Mouse (Mus musculus): ENCODE measurements at regions not wholly inside any gene's neighbourhood (a gene's known extent, or its start where the extent isn't known, plus 50 kb on each side); places are given as distances from the start of the nearest gene placed in this dataset.
A peak's percentile ranks its signal among the peaks of the same experiment; 100 is the strongest.

- DNase-seq (ENCODE audit: low spot score in 2 of 2), result no peak
Observed at GRCm38 (mm10) chr9:60931290-60931689, 136.9 kb downstream of the Uaca start.

GRCm38 (mm10) chr9:60936937-60937336, 142.6 kb downstream of the Uaca start:
- no peak for DNase-seq (ENCODE audit: low spot score in 2 of 2)

- DNase-seq (ENCODE audit: low spot score in 2 of 2), result peak; percentile 68 to 74
Observed at GRCm38 (mm10) chr9:60939858-60940804, 145.8 kb downstream of the Uaca start.

- no peak for DNase-seq (ENCODE audit: low spot score in 2 of 2)
Observed at GRCm38 (mm10) chr9:60947363-60947762, 153.0 kb downstream of the Uaca start.

GRCm38 (mm10) chr9:60948531-60949070, 154.3 kb downstream of the Uaca start:
- DNase-seq (ENCODE audit: low spot score in 2 of 2), result no peak

GRCm38 (mm10) chr9:60950161-60950560, 155.8 kb downstream of the Uaca start:
- no peak for DNase-seq (ENCODE audit: low spot score in 2 of 2)

GRCm38 (mm10) chr9:60951071-60951561, 156.8 kb downstream of the Uaca start:
- DNase-seq (ENCODE audit: low spot score in 2 of 2), result no peak

- no peak for DNase-seq (ENCODE audit: low spot score in 2 of 2)
Observed at GRCm38 (mm10) chr9:60957438-60957837, 163.1 kb downstream of the Uaca start.

- DNase-seq (ENCODE audit: low spot score in 2 of 2), result no peak
Observed at GRCm38 (mm10) chr9:60959537-60959936, 165.2 kb downstream of the Uaca start.

GRCm38 (mm10) chr9:60962086-60962485, 167.7 kb downstream of the Uaca start:
- DNase-seq (ENCODE audit: low spot score in 2 of 2), result no peak

- no peak for DNase-seq (ENCODE audit: low spot score in 2 of 2)
Observed at GRCm38 (mm10) chr9:60965641-60966040, 171.3 kb downstream of the Uaca start.

GRCm38 (mm10) chr9:60968281-60969031, 174.1 kb downstream of the Uaca start:
- DNase-seq (ENCODE audit: low spot score in 2 of 2), result no peak

GRCm38 (mm10) chr9:60972201-60972910, 178.0 kb downstream of the Uaca start:
- DNase-seq (ENCODE audit: low spot score in 2 of 2), result no peak

GRCm38 (mm10) chr9:60974546-60974945, 180.2 kb downstream of the Uaca start:
- DNase-seq (ENCODE audit: low spot score in 2 of 2), result no peak

GRCm38 (mm10) chr9:60982383-60983085, 188.2 kb downstream of the Uaca start:
- no peak for DNase-seq (ENCODE audit: low spot score in 2 of 2)

GRCm38 (mm10) chr9:60983246-60983645, 188.9 kb downstream of the Uaca start:
- DNase-seq (ENCODE audit: low spot score in 2 of 2), result no peak

- no peak for DNase-seq (ENCODE audit: low spot score in 2 of 2)
Observed at GRCm38 (mm10) chr9:60988113-60988512, 193.8 kb downstream of the Uaca start.

- no peak for DNase-seq (ENCODE audit: low spot score in 2 of 2)
Observed at GRCm38 (mm10) chr9:60989670-60990391, 195.5 kb downstream of the Uaca start.

GRCm38 (mm10) chr9:60991509-60991908, 197.2 kb downstream of the Uaca start:
- DNase-seq (ENCODE audit: low spot score in 2 of 2), result no peak

- no peak for DNase-seq (ENCODE audit: low spot score in 2 of 2)
Observed at GRCm38 (mm10) chr9:60993661-60994060, 199.3 kb downstream of the Uaca start.

Measured in frontal cortex, postnatal 25 days (tissue).